Mouse (Mus musculus) heart, postnatal 0 days (tissue): ENCODE measurements around the gene Taf3.

Experiments
- CTCF ChIP-seq: IDR thresholded peaks from 2 replicates; pipeline ENCODE4 v1.5.1; 2016; ENCODE audit warnings: antibody characterized with exemption, control low read depth, low read depth
- EP300 ChIP-seq: IDR thresholded peaks from 2 replicates; pipeline ENCODE4 v1.6.1; 2016; ENCODE audit warnings: antibody characterized with exemption, low read depth

GRCm38 (mm10) chr2:9875676-9876357 is 172.6 kb downstream of the Taf3 start:
- no peak for TF ChIP-seq CTCF
- TF ChIP-seq EP300: no peak
